Mouse (Mus musculus) spleen, adult 2 months (tissue): ENCODE measurements around the gene Kdm5b.

Experiments used
- CTCF ChIP-seq: fragments of 200-500 bp; IDR thresholded peaks from 2 replicates; pipeline ENCODE4 v1.5.1; 2011; ENCODE audit warnings: mild to moderate bottlenecking, inconsistent platforms; ENCODE audit not compliant: insufficient read depth, insufficient read length, insufficient replicate concordance; ENCODE audit errors: extremely low read depth
- POLR2A ChIP-seq: fragments of 200-500 bp; IDR thresholded peaks from 2 replicates; pipeline ENCODE4 v1.6.1; 2011; ENCODE audit warnings: low read depth, low read length, inconsistent platforms

GRCm38 (mm10) chr1:134682460-134682859 is 122.5 kb downstream of the Kdm5b start:
- TF ChIP-seq CTCF (no peak), POLR2A (no peak)
